Mouse (Mus musculus) thymus, postnatal 14 days (tissue): ENCODE results near the gene Hs3st5.
"Not testable (repeated sequence)": the region's sequence is repeated elsewhere in the genome, so short reads cannot be mapped to it uniquely, and the experiment has no call there.

Experiments used
- DNase-seq: peaks from one replicate; pipeline ENCODE4 v3.0.0; 2021

Hs3st5 gene

DNA sequence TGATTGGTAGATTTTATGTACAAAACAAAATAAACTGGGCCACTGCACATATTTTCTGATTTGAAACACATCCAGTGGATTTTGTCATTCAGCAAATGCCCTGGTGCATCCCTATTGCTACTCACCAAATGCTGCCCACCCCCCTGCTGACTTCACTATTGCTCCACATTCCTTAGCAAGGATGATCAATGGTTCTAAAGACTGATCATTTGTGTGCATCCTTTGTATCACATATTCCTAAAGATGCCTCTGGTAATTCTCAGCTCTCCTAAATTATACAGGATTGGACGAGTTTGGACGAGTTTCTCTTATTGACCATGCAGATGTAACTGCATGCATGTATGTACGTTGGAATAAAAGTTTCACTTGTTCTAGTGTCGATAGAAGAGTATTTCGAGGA is 52.1 kb downstream of the Hs3st5 start:
- DNase-seq = no peak

GRCm38 (mm10) chr10:36567258-36567657 is 60.6 kb downstream of the Hs3st5 start:
- no peak for DNase-seq

- no peak for DNase-seq
Observed at GRCm38 (mm10) chr10:36572540-36572939, 65.9 kb downstream of the Hs3st5 start.

GRCm38 (mm10) chr10:36578375-36579145 is 71.9 kb downstream of the Hs3st5 start:
- DNase-seq = no peak

- DNase-seq = no peak
Observed at GRCm38 (mm10) chr10:36610400-36610799, 103.8 kb downstream of the Hs3st5 start.

GRCm38 (mm10) chr10:36611415-36611814 is 104.8 kb downstream of the Hs3st5 start:
- not testable (repeated sequence) for DNase-seq

GRCm38 (mm10) chr10:36623037-36623436 is 116.4 kb downstream of the Hs3st5 start:
- no peak for DNase-seq

GRCm38 (mm10) chr10:36627952-36628351 is 121.3 kb downstream of the Hs3st5 start:
- DNase-seq = no peak

- no peak for DNase-seq
Observed at GRCm38 (mm10) chr10:36631746-36632145, 125.1 kb downstream of the Hs3st5 start.

GRCm38 (mm10) chr10:36650653-36651052 is 144.0 kb downstream of the Hs3st5 start:
- no peak for DNase-seq

- DNase-seq = no peak
Observed at GRCm38 (mm10) chr10:36713974-36714373, 207.4 kb downstream of the Hs3st5 start.

GRCm38 (mm10) chr10:36726239-36726638 is 219.6 kb downstream of the Hs3st5 start:
- DNase-seq = no peak

DNA sequence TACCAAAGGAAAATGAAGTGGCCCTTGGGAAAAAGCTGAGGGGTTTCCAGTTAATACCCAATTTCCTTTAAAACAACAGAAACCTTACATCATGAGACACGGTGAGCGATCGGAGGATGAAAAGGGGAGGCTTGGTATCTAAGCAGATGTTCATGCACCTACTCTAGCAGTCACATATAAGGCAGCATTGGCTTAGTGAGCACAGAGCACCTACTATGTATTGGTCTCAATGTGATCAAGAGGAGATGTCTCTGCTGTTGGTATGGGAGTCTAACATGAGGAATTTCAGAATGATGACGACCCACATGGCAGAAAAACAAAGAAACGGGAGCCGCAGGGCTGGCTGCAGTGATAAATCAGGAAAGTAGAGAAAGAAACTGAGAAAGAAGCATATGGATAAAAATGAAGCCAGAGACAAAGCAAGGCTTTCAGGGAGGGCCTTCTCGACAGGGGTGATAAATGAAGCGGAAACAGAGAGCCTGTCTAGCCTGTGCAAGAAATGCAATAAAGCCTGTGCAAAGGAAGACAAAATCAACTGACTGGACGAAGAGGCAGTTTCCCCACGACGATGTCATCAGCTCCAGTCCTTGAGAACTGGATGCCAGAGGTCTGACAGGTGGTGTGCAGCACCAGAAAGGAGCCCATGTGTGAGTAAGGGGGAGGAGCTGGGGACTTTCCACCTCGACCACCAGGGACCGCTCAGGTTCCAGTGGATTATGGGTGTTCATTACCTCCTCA is 222.9 kb downstream of the Hs3st5 start:
- no peak for DNase-seq

DNA sequence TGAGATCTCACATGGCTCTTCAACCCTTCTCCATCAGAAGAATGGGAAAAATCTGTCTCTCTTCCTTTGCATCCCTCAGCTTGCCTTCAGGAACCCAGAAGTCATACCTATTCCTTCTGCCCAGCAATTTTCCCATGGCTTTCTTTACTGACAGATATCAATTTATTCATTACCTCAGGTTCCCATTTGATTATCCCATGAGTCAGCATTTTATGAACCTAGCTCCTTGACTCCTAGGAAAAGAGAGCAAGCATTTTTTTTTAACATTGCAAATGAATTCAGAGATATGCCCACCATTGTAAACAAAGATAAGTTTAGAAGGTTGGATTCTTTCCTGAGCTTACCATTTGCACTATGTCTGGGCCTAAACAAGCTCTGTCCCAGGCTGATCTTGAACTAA is 232.8 kb downstream of the Hs3st5 start:
- DNase-seq = no peak

DNA sequence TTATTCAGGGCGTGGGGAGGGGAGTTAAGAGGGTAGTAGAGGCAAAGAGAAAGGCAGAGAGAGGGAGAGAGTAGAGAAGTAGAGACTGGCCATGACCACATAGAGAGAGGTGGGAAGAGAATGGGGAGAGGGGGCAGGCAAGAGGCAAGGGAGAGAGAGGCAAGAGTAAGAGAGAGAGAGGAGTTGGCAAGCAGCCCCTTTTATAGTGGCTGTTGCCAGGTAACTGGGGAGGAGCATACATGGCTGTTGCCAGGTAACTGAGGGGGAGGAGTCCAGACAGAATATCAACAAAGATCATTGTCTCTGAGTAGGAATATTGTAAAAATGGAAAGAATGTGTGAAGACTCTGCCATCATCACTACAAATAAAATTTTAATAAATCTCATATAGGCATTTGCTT is 243.4 kb downstream of the Hs3st5 start:
- no peak for DNase-seq

DNA sequence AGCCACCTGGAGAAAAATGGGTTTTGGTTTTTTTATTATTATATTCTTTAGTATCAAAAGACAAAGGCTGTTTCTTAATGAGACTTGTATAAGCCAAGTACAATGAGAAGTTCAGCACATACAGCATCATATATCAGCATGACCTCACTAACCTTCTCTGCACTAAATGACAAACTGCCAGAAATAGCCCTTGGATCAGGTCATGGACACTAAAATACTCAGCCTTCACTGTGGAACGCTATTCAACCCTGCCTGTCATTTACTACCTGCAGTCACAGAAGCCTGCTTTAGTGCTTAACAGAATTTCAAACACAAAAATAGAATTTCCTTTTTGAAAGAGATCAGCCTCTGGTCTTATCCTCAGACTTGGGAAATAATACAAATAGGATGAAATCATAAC is 247.9 kb downstream of the Hs3st5 start:
- no peak for DNase-seq

- DNase-seq = no peak
Observed at GRCm38 (mm10) chr10:36773595-36773994, 267.0 kb downstream of the Hs3st5 start.

DNA sequence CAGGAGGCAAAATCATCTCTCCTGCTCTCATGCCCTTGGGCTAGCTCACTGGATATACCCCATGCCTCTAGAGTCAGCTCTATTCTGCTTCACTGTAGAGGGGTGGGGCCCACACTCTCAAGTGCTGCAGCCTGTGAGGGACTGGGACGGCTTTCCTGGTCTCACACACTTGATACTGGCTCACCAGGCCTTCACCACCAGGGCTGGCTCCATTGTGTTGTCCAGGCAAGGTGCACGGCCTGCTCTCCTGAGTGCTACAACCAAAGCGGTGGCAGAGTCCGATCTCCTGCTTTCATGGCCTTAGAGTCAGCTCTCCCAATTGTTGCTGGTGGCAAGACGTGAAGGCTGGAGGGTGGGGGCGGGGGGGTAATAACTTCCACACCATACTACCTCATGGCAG is 268.3 kb downstream of the Hs3st5 start:
- no peak for DNase-seq

GRCm38 (mm10) chr10:36781641-36782040 is 275.0 kb downstream of the Hs3st5 start:
- DNase-seq = no peak

DNA sequence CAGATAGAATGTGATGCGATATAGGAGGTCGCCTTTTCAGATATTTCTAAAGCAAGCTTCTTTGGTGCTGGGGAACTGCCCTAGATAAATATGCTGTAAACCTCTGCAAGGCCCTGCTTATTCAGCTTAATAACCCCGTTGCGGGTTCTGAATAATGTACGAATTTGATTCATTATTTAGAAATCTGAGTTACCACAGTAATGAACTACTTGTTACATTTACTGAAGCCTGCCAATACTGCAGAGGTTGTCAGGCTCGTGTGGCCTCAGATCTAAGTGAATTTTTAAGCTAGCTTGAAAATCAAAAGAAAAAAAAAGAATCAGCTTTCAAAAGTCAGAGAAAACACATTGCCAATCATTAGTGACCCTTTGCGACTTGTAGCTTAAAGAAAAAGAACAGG is 280.4 kb downstream of the Hs3st5 start:
- DNase-seq = no peak

GRCm38 (mm10) chr10:36791771-36792170 is 285.2 kb downstream of the Hs3st5 start:
- no peak for DNase-seq

GRCm38 (mm10) chr10:36795311-36795710 is 288.7 kb downstream of the Hs3st5 start:
- DNase-seq = no peak

GRCm38 (mm10) chr10:36800925-36801482 is 294.4 kb downstream of the Hs3st5 start:
- DNase-seq = no peak

- DNase-seq = no peak
Observed at GRCm38 (mm10) chr10:36803705-36804104, 297.1 kb downstream of the Hs3st5 start.
